Mouse (Mus musculus): ENCODE results near the gene Sarm1.
"Not testable (repeated sequence)": the region's sequence is repeated elsewhere in the genome, so short reads cannot be mapped to it uniquely, and the experiment has no call there.

Sarm1 gene

DNA sequence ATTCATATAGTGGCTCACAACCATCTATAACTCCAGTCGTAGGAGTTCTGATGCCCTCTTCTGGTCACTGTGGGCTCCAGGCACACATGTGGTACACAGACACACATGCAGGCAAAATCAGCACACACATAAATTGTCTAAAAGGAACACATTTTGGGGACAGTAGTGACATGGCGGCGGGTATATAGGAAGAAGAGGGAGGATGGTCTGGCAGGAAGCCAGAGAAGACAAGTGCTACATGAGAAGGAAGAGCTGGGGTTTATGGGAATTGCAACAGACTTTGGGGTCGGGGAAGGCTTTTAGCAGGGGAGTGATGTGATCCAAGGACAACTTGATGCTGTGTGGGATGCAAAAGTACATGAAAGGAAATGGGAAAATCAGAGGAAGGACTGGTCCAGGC is 37.0 kb upstream of the Sarm1 start:
- TF ChIP-seq NANOG (IDR thresholded peaks at IDR 0.05; ENCODE audit: borderline replicate concordance, low read length) (no peak), POU5F1 (IDR thresholded peaks at IDR 0.05; ENCODE audit: borderline replicate concordance, low read length) (no peak), CTCF (conservative IDR thresholded peaks at IDR 0.05; ENCODE audit: low read length) (no peak)
- H3K27me3 ChIP-seq (ENCODE audit: insufficient read depth, low read length) = no peaks in the 10 kb centered on the region
- peaks cover 69% of the 10 kb centered on the region for H3K4me1 ChIP-seq (replicated peaks; ENCODE audit: low read depth, low read length)

DNA sequence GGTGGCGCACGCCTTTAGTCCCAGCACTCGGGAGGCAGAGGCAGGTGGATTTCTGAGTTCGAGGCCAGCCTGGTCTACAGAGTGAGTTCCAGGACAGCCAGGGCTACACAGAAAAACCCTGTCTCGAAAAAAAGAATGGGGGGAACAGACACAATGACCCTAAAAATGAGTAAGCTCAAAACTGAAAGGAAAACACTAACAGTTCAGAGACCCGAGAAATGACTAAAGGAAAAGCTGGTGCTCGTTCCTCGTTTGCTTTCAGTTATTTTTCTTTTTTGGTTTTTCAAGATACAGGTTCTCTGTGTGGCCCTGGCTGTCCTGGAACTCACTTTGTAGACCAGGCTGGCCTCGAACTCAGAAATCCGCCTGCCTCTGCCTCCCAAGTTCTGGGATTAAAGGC is 34.0 kb upstream of the Sarm1 start:
- H3K4me3 ChIP-seq (replicated peaks; ENCODE audit: low read length); H3K9me3 ChIP-seq (ENCODE audit: low read length); H3K27me3 ChIP-seq (ENCODE audit: insufficient read depth, low read length): not testable (repeated sequence)
- peaks cover 48% of the 10 kb centered on the region for H3K4me1 ChIP-seq (replicated peaks; ENCODE audit: low read depth, low read length)
- peaks cover 54% of the 10 kb centered on the region for H3K36me3 ChIP-seq (ENCODE audit: insufficient read depth, low read length)

More for the DNA sequence above, 37.0 kb upstream of the Sarm1 start:
- Histone ChIP-seq H3K9me3 (ENCODE audit: low read length) (no peaks in the 10 kb centered on the region), H3K36me3 (ENCODE audit: insufficient read depth, low read length) (peaks cover 39% of the 10 kb centered on the region), H3K4me3 (replicated peaks; ENCODE audit: low read length) (peak overlapping the region; percentile 97)

DNA sequence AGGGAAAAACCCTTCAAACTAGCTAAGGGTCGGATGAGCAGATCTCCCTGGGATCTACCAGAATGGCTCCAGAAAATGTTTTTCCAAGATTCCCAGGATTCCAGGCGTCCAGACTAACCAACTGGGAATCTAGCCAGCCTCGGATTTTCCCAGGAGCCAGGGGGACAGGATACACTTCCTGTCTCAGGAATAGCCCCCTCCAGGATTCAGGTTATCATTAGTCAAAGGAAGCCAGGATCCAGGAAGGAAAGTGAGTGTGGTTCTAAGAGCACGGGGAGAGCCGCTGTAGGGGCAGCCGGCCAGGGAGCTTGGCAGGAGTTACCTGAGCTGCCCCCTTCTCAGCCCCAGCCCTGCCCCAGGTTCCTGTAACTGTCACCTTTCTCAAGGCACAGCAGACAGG is 33.5 kb upstream of the Sarm1 start:
- TF ChIP-seq POU5F1 (IDR thresholded peaks at IDR 0.05; ENCODE audit: borderline replicate concordance, low read length) (no peak), CTCF (conservative IDR thresholded peaks at IDR 0.05; ENCODE audit: low read length) (no peak), NANOG (IDR thresholded peaks at IDR 0.05; ENCODE audit: borderline replicate concordance, low read length) (no peak)
- no peaks in the 10 kb centered on the region for H3K27me3 ChIP-seq (ENCODE audit: insufficient read depth, low read length)
- H3K4me1 ChIP-seq (replicated peaks; ENCODE audit: low read depth, low read length) = peaks cover 48% of the 10 kb centered on the region
- H3K36me3 ChIP-seq (ENCODE audit: insufficient read depth, low read length) = peaks cover 59% of the 10 kb centered on the region
- no peak overlapping the region for H3K4me3 ChIP-seq (replicated peaks; ENCODE audit: low read length)
- H3K9me3 ChIP-seq (ENCODE audit: low read length) = no peaks in the 10 kb centered on the region

DNA sequence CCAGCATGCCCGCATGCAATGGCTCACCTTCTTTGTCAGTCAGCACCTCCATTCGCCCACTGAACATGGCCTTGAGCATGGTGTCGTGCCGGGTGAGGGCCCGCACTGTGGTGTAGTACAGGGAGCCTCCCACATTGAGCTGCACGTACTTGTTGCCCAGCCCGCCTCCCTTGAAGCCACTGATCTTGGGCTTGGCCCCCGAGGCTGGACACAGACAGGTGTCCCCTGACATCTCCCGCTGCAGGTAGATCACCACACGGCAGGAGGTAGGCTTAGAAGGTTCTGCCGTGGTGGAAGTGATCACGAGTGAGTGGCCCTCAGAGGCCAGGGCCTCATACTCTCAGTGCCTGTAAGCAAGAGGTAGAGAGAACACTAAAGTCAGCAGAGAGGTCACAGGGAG is 32.4 kb upstream of the Sarm1 start:
- no peaks in the 10 kb centered on the region for H3K27me3 ChIP-seq (ENCODE audit: insufficient read depth, low read length)
- H3K36me3 ChIP-seq (ENCODE audit: insufficient read depth, low read length) = peaks cover 70% of the 10 kb centered on the region
- no peak overlapping the region for H3K4me3 ChIP-seq (replicated peaks; ENCODE audit: low read length)
- H3K4me1 ChIP-seq (replicated peaks; ENCODE audit: low read depth, low read length) = peaks cover 42% of the 10 kb centered on the region
- H3K9me3 ChIP-seq (ENCODE audit: low read length) = no peaks in the 10 kb centered on the region
- no peak for TF ChIP-seq NANOG (IDR thresholded peaks at IDR 0.05; ENCODE audit: borderline replicate concordance, low read length)
- TF ChIP-seq CTCF (conservative IDR thresholded peaks at IDR 0.05; ENCODE audit: low read length) = no peak
- no peak for TF ChIP-seq POU5F1 (IDR thresholded peaks at IDR 0.05; ENCODE audit: borderline replicate concordance, low read length)

DNA sequence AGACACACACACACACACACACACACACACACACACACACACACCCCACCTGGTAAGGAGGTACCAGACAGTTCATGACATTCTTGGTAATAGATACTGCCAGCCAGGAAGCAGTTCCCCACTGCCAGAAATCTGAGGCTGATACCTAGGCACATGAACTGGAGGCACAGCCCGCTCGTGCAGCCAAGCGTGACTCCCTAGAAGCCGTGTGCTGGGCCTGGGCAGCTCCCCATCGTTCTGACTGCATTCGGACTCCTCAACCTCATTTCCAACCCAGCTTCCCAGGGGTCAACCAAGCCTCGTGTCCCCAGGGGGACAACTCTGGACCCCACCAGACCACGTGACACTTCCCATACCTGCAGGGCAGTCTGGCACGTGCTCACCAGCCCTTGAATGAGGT is 31.2 kb upstream of the Sarm1 start:
- no peak overlapping the region for H3K4me3 ChIP-seq (replicated peaks; ENCODE audit: low read length)
- H3K36me3 ChIP-seq (ENCODE audit: insufficient read depth, low read length) = peaks cover 82% of the 10 kb centered on the region
- no peaks in the 10 kb centered on the region for H3K9me3 ChIP-seq (ENCODE audit: low read length)
- no peak for TF ChIP-seq NANOG (IDR thresholded peaks at IDR 0.05; ENCODE audit: borderline replicate concordance, low read length)
- TF ChIP-seq POU5F1 (IDR thresholded peaks at IDR 0.05; ENCODE audit: borderline replicate concordance, low read length) = no peak
- no peak for TF ChIP-seq CTCF (conservative IDR thresholded peaks at IDR 0.05; ENCODE audit: low read length)
- peaks cover 32% of the 10 kb centered on the region for H3K4me1 ChIP-seq (replicated peaks; ENCODE audit: low read depth, low read length)
- H3K27me3 ChIP-seq (ENCODE audit: insufficient read depth, low read length) = no peaks in the 10 kb centered on the region

DNA sequence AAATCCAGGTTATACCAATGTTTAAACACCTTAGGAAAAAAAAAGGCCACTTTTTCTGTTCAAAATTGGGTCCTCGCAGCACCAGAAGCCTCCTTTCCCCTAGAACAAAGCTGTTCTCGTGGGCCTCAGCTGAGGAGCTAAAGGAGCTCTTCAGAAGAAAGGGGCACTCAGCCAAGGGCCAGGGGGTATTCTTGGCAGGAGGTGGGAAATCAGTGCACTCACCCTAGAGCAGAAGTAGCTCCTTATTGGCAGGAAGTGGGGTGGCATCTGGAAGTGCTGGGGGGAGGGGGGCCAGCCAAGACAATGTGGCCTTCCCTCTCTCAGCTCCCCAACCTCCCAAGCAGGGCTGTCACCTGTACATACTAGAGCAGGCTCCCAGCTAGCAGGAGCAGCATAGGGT is 27.3 kb upstream of the Sarm1 start:
- H3K4me1 ChIP-seq (replicated peaks; ENCODE audit: low read depth, low read length) = peaks cover 27% of the 10 kb centered on the region
- no peak overlapping the region for H3K4me3 ChIP-seq (replicated peaks; ENCODE audit: low read length)
- TF ChIP-seq CTCF (conservative IDR thresholded peaks at IDR 0.05; ENCODE audit: low read length) = no peak
- H3K27me3 ChIP-seq (ENCODE audit: insufficient read depth, low read length) = no peaks in the 10 kb centered on the region
- no peaks in the 10 kb centered on the region for H3K9me3 ChIP-seq (ENCODE audit: low read length)
- H3K36me3 ChIP-seq (ENCODE audit: insufficient read depth, low read length) = peaks cover 99% of the 10 kb centered on the region

DNA sequence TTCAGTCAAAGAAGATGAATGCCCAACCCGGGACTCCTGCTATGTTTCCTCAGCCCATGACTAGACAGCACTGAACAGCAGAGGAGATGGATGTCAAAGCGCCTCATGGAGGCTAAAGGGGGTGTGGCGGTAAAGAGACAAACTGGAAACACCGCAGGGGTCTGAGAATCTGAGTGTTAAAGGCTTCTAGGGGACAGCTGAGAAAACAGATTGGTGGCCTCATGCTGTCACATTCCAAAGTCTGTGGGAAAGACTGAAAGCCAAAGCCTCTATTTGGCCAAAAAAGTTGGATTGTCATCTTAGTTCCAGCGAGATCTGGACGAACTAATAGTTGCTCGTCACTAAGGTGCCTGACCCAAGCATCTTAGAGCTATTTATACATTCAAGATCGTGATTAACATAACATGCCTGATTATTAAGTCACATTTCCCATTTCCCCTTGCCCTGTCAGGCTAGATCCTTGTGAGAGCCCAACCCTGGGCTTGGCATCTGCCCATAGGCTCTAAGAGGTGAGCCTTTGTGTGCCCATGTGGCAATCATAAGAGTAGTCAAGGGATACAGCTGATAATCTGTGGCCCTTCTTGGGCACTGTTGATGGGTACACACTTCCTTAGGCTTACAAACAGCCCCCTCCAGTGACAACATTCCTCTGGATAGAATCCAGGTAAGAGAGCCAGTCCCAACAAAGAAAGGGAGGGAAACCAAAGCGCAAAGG is 25.8 kb upstream of the Sarm1 start:
- no peaks in the 10 kb centered on the region for H3K27me3 ChIP-seq (ENCODE audit: insufficient read depth, low read length)
- TF ChIP-seq CTCF (conservative IDR thresholded peaks at IDR 0.05; ENCODE audit: low read length) (no peak), POU5F1 (IDR thresholded peaks at IDR 0.05; ENCODE audit: borderline replicate concordance, low read length) (no peak), NANOG (IDR thresholded peaks at IDR 0.05; ENCODE audit: borderline replicate concordance, low read length) (no peak)
- no peak overlapping the region for H3K4me3 ChIP-seq (replicated peaks; ENCODE audit: low read length)
- peaks cover 41% of the 10 kb centered on the region for H3K4me1 ChIP-seq (replicated peaks; ENCODE audit: low read depth, low read length)
- peaks cover 100% of the 10 kb centered on the region for H3K36me3 ChIP-seq (ENCODE audit: insufficient read depth, low read length)
- H3K9me3 ChIP-seq (ENCODE audit: low read length) = no peaks in the 10 kb centered on the region

DNA sequence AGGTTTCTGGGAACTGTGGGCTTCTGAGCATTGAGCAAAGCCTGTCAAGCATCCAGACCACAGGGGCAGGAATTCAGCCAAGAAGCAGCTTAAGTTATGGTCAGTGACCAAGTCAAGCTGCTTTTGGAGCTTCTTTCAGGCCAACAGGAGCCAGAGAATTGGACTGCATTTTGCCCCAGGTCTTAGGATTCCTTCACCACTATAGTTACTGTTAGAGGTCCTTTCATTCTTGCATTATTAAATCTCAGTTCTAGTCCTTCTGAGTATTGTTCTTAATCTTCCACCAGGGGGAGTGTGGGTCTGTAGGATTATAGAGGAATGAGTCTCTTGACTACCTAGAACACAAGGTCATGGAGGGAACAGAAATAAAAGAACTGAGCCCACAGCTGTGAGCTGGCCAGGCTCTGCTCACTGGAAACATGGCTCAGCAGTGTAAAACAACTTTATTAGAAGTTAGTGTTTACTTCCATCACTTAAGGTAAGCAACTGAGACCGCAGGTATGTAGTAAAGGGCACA is 25.0 kb upstream of the Sarm1 start:
- H3K9me3 ChIP-seq (ENCODE audit: low read length) = no peaks in the 10 kb centered on the region
- H3K36me3 ChIP-seq (ENCODE audit: insufficient read depth, low read length) = peaks cover 100% of the 10 kb centered on the region
- peaks cover 50% of the 10 kb centered on the region for H3K4me1 ChIP-seq (replicated peaks; ENCODE audit: low read depth, low read length)
- peak; percentile 28 for TF ChIP-seq CTCF (conservative IDR thresholded peaks at IDR 0.05; ENCODE audit: low read length)
- TF ChIP-seq POU5F1 (IDR thresholded peaks at IDR 0.05; ENCODE audit: borderline replicate concordance, low read length) = no peak
- TF ChIP-seq NANOG (IDR thresholded peaks at IDR 0.05; ENCODE audit: borderline replicate concordance, low read length) = no peak
- H3K4me3 ChIP-seq (replicated peaks; ENCODE audit: low read length) = no peak overlapping the region
- no peaks in the 10 kb centered on the region for H3K27me3 ChIP-seq (ENCODE audit: insufficient read depth, low read length)

DNA sequence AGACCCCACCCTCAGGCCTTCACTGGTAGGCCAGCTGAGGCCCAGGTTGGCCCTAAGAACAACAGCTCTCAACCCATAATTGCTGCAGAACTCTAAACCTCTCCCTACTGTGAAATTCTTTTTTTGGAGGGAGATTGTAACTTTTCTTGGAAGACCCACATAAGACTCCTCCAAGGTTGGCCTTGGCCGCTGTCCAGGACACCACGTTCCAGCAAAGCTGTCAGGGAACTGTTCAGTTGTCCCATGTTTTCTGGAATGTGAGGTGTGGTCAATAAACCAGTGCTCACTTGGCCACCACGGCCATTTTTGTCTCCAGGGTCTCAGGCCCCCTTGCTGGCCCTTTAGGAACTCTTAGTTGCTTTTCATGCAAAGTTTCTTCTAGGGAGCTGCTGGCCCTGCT is 24.3 kb upstream of the Sarm1 start:
- peaks cover 48% of the 10 kb centered on the region for H3K4me1 ChIP-seq (replicated peaks; ENCODE audit: low read depth, low read length)
- no peaks in the 10 kb centered on the region for H3K9me3 ChIP-seq (ENCODE audit: low read length)
- H3K36me3 ChIP-seq (ENCODE audit: insufficient read depth, low read length) = peaks cover 97% of the 10 kb centered on the region
- TF ChIP-seq NANOG (IDR thresholded peaks at IDR 0.05; ENCODE audit: borderline replicate concordance, low read length) (no peak), POU5F1 (IDR thresholded peaks at IDR 0.05; ENCODE audit: borderline replicate concordance, low read length) (no peak), CTCF (conservative IDR thresholded peaks at IDR 0.05; ENCODE audit: low read length) (no peak)
- no peak overlapping the region for H3K4me3 ChIP-seq (replicated peaks; ENCODE audit: low read length)
- no peaks in the 10 kb centered on the region for H3K27me3 ChIP-seq (ENCODE audit: insufficient read depth, low read length)
